Mouse (Mus musculus): ENCODE measurements at regions not wholly inside any gene's neighbourhood (a gene's known extent, or its start where the extent isn't known, plus 50 kb on each side); places are given as distances from the start of the nearest gene placed in this dataset.

GRCm38 (mm10) chr16:93206325-93206724, 380.4 kb upstream of the Runx1 start:
- TF ChIP-seq CTCF (IDR thresholded peaks at IDR 0.05) (no peak), EP300 (IDR thresholded peaks at IDR 0.05) (no peak)

Data from lung, postnatal 0 days (tissue).